Mouse (Mus musculus) cerebellum, adult 2 months (tissue): ENCODE data around the gene Pgrmc2.

Experiments used
- CTCF ChIP-seq: fragments of 200-500 bp; IDR thresholded peaks from 2 replicates; pipeline ENCODE4 v1.5.1; 2011; ENCODE audit warnings: low read depth, mild to moderate bottlenecking, control low read depth, low read length, moderate library complexity, borderline replicate concordance; ENCODE audit not compliant: insufficient read depth
- POLR2A ChIP-seq: fragments of 200-500 bp; IDR thresholded peaks from 2 replicates; pipeline ENCODE4 v1.6.1; 2011; ENCODE audit warnings: low read length, control low read depth, borderline replicate concordance; ENCODE audit not compliant: insufficient read depth

GRCm38 (mm10) chr3:41042195-41042938 is 40.5 kb downstream of the Pgrmc2 start:
- TF ChIP-seq POLR2A (no peak), CTCF (peak; percentile 16; the same call in 1 of the 2 replicates)
